Mouse (Mus musculus): ENCODE measurements at regions not wholly inside any gene's neighbourhood (a gene's known extent, or its start where the extent isn't known, plus 50 kb on each side); places are given as distances from the start of the nearest gene placed in this dataset.

DNA sequence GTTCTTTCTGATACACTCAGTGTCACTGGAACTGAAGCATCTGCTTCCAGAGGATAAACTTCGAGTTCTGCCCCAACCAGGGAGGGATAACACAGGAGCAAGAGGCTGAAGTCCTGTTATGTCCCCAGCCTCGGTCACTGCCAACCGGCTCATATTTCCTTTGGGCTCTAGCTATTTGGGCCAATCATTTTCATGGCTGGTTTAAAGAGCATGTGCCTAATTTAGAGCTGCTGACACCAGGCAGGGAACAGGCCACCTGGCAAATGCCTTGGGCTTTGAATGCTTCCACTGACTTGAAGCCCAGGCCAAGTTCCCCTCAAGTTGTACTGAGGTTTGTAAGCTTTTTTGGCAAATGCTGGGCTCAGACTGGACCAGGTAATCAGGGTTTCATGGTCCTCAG is 286.1 kb downstream of the Satb1 start:
- Histone ChIP-seq H3K4me1 (ENCODE audit: control insufficient read depth, insufficient read depth, low read length) (no peaks in the 10 kb centered on the region), H3K27ac (ENCODE audit: insufficient read depth, low read depth, low read length) (no peak overlapping the region), H3K4me3 (ENCODE audit: insufficient read depth, low read depth, low read length) (no peak overlapping the region)
- TF ChIP-seq CTCF (IDR thresholded peaks at IDR 0.05; ENCODE audit: insufficient read depth, low read depth, low read length), result no peak
- TF ChIP-seq POLR2A (IDR thresholded peaks at IDR 0.05; ENCODE audit: insufficient read depth, low read depth, low read length), result no peak
- WGBS, result 76% methylated on average over 3 of the region's 3 CpGs

GRCm38 (mm10) chr17:51542544-51542943 is 290.5 kb downstream of the Satb1 start:
- no peak overlapping the region for H3K4me3 ChIP-seq (ENCODE audit: insufficient read depth, low read depth, low read length)
- no peak overlapping the region for H3K27ac ChIP-seq (ENCODE audit: insufficient read depth, low read depth, low read length)
- WGBS, result 45% methylated on average over 2 of the region's 2 CpGs
- TF ChIP-seq CTCF (IDR thresholded peaks at IDR 0.05; ENCODE audit: insufficient read depth, low read depth, low read length) (no peak), POLR2A (IDR thresholded peaks at IDR 0.05; ENCODE audit: insufficient read depth, low read depth, low read length) (no peak)
- H3K4me1 ChIP-seq (ENCODE audit: control insufficient read depth, insufficient read depth, low read length), result no peaks in the 10 kb centered on the region

- H3K27ac ChIP-seq (ENCODE audit: insufficient read depth, low read depth, low read length), result no peak overlapping the region
- H3K4me3 ChIP-seq (ENCODE audit: insufficient read depth, low read depth, low read length), result peak overlapping the region; percentile 54
These were observed 298.4 kb downstream of the Satb1 start for GRCm38 (mm10) chr17:51534678-51535077.

GRCm38 (mm10) chr17:51534270-51534669 is 298.8 kb downstream of the Satb1 start:
- H3K4me1 ChIP-seq (ENCODE audit: control insufficient read depth, insufficient read depth, low read length), result peaks cover 8% of the 10 kb centered on the region
- H3K27ac ChIP-seq (ENCODE audit: insufficient read depth, low read depth, low read length), result no peak overlapping the region
- WGBS, result 2% methylated on average over 14 of the region's 14 CpGs
- H3K4me3 ChIP-seq (ENCODE audit: insufficient read depth, low read depth, low read length), result peak overlapping the region; percentile 54
- TF ChIP-seq CTCF (IDR thresholded peaks at IDR 0.05; ENCODE audit: insufficient read depth, low read depth, low read length), result no peak
- TF ChIP-seq POLR2A (IDR thresholded peaks at IDR 0.05; ENCODE audit: insufficient read depth, low read depth, low read length), result no peak

More at GRCm38 (mm10) chr17:51534678-51535077, 298.4 kb downstream of the Satb1 start:
- 13% methylated on average over 10 of the region's 10 CpGs for WGBS
- no peak for TF ChIP-seq CTCF (IDR thresholded peaks at IDR 0.05; ENCODE audit: insufficient read depth, low read depth, low read length)
- TF ChIP-seq POLR2A (IDR thresholded peaks at IDR 0.05; ENCODE audit: insufficient read depth, low read depth, low read length), result no peak
- peaks cover 8% of the 10 kb centered on the region for H3K4me1 ChIP-seq (ENCODE audit: control insufficient read depth, insufficient read depth, low read length)

GRCm38 (mm10) chr17:51528161-51528560 is 304.9 kb downstream of the Satb1 start:
- WGBS, result 87% methylated on average over 3 of the region's 3 CpGs
- no peaks in the 10 kb centered on the region for H3K4me1 ChIP-seq (ENCODE audit: control insufficient read depth, insufficient read depth, low read length)
- no peak for TF ChIP-seq POLR2A (IDR thresholded peaks at IDR 0.05; ENCODE audit: insufficient read depth, low read depth, low read length)
- TF ChIP-seq CTCF (IDR thresholded peaks at IDR 0.05; ENCODE audit: insufficient read depth, low read depth, low read length), result no peak
- H3K4me3 ChIP-seq (ENCODE audit: insufficient read depth, low read depth, low read length), result no peak overlapping the region
- no peak overlapping the region for H3K27ac ChIP-seq (ENCODE audit: insufficient read depth, low read depth, low read length)

- H3K4me3 ChIP-seq (ENCODE audit: insufficient read depth, low read depth, low read length), result no peak overlapping the region
- H3K27ac ChIP-seq (ENCODE audit: insufficient read depth, low read depth, low read length), result no peak overlapping the region
- 0 out of 2 replicates have a peak, but pooled peaks cover 2% of the 10 kb centered on the region for H3K4me1 ChIP-seq (ENCODE audit: control insufficient read depth, insufficient read depth, low read length)
- TF ChIP-seq CTCF (IDR thresholded peaks at IDR 0.05; ENCODE audit: insufficient read depth, low read depth, low read length), result no peak
- no peak for TF ChIP-seq POLR2A (IDR thresholded peaks at IDR 0.05; ENCODE audit: insufficient read depth, low read depth, low read length)
- 96% methylated on average over 7 of the region's 7 CpGs for WGBS
These were observed 306.2 kb downstream of the Satb1 start for GRCm38 (mm10) chr17:51526881-51527280.

DNA sequence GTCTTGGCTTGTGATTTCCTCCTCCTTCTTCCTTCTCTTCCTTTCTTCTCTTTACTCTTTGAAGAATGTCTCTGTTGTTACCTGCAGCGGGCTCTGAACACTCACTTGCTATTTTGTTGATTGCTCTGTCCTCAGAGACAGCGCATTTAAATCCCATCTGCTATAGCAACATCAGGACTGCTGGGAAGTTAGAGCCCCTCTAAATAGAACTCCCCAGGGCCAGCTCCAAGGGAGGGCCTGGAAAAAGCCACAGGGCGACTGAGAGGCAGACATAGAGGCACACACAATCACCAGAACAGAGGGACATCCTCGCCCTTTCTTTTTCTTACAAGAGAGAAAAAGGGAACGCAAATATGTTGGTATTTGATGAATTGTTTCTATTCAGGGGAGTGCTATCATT is 306.6 kb downstream of the Satb1 start:
- WGBS, result 73% methylated on average over 5 of the region's 5 CpGs
- no peak overlapping the region for H3K4me3 ChIP-seq (ENCODE audit: insufficient read depth, low read depth, low read length)
- H3K4me1 ChIP-seq (ENCODE audit: control insufficient read depth, insufficient read depth, low read length), result 0 out of 2 replicates have a peak, but pooled peaks cover 2% of the 10 kb centered on the region
- H3K27ac ChIP-seq (ENCODE audit: insufficient read depth, low read depth, low read length), result no peak overlapping the region
- TF ChIP-seq CTCF (IDR thresholded peaks at IDR 0.05; ENCODE audit: insufficient read depth, low read depth, low read length) (no peak), POLR2A (IDR thresholded peaks at IDR 0.05; ENCODE audit: insufficient read depth, low read depth, low read length) (no peak)

DNA sequence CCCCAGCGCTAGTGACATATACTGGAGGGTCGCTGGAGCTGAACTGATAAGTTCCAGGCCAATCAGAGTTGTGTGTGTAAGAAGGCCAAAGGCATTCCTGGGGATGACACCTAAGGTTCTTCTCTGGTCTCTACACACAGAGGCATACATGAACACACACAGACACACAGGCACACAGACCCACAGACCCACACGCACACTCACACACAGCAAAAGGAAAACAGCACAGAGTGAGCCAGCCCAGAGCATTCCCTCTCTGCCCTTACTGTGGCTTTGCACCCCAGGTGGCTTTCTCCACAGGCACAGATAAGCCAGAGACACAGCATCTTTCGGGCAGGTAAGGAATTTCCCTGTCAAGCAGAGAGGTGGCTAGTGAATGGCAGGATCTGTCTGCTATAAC is 307.1 kb downstream of the Satb1 start:
- H3K4me3 ChIP-seq (ENCODE audit: insufficient read depth, low read depth, low read length), result no peak overlapping the region
- no peak overlapping the region for H3K27ac ChIP-seq (ENCODE audit: insufficient read depth, low read depth, low read length)
- 78% methylated on average over 4 of the region's 4 CpGs for WGBS
- 0 out of 2 replicates have a peak, but pooled peaks cover 2% of the 10 kb centered on the region for H3K4me1 ChIP-seq (ENCODE audit: control insufficient read depth, insufficient read depth, low read length)
- TF ChIP-seq CTCF (IDR thresholded peaks at IDR 0.05; ENCODE audit: insufficient read depth, low read depth, low read length) (no peak), POLR2A (IDR thresholded peaks at IDR 0.05; ENCODE audit: insufficient read depth, low read depth, low read length) (no peak)

GRCm38 (mm10) chr17:51525219-51525618 is 307.9 kb downstream of the Satb1 start:
- Histone ChIP-seq H3K4me3 (ENCODE audit: insufficient read depth, low read depth, low read length) (no peak overlapping the region), H3K4me1 (ENCODE audit: control insufficient read depth, insufficient read depth, low read length) (0 out of 2 replicates have a peak, but pooled peaks cover 2% of the 10 kb centered on the region), H3K27ac (ENCODE audit: insufficient read depth, low read depth, low read length) (no peak overlapping the region)
- 80% methylated on average over 2 of the region's 2 CpGs for WGBS
- TF ChIP-seq POLR2A (IDR thresholded peaks at IDR 0.05; ENCODE audit: insufficient read depth, low read depth, low read length) (no peak), CTCF (IDR thresholded peaks at IDR 0.05; ENCODE audit: insufficient read depth, low read depth, low read length) (no peak)

DNA sequence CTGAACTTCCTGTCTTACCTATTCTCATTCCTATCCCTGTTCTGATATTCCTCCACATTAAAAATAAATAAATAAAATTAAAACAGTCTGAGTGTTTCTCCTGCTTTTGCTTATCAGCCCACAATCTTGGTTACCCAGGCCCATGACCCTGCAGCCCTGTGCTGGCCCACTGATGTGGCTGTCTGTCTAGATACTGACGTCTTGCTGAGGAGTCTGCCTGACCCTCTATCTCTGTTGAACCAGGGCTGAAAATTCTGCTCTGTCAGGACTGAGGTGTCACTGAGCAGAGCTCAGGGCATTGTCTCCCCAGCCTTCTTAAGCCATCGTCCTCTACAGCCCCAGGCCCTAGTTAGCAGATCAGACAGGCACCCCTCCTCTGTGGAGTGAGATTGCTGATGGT is 321.2 kb downstream of the Satb1 start:
- Histone ChIP-seq H3K4me1 (ENCODE audit: control insufficient read depth, insufficient read depth, low read length) (no peaks in the 10 kb centered on the region), H3K4me3 (ENCODE audit: insufficient read depth, low read depth, low read length) (no peak overlapping the region), H3K27ac (ENCODE audit: insufficient read depth, low read depth, low read length) (no peak overlapping the region)
- TF ChIP-seq POLR2A (IDR thresholded peaks at IDR 0.05; ENCODE audit: insufficient read depth, low read depth, low read length) (no peak), CTCF (IDR thresholded peaks at IDR 0.05; ENCODE audit: insufficient read depth, low read depth, low read length) (no peak)
- 94% methylated on average over 2 of the region's 2 CpGs for WGBS
